10 mouse cellular contexts compared by ENCODE assay signal in genomic region chr2:156996576-156996975, GRCm38 (mm10). TPM values are rescaled to one million over a fixed set of nuclear protein-coding genes. Genes with fewer than 3 reads are reported as not detected.
DNase-seq lines count a peak whose midpoint lies in the region; ATAC-seq and TF ChIP-seq lines count a peak whose summit lies in the region.
"Had no signal": no experiment of that assay in that cellular context is flagged by ENCODE, and none has a peak within 500 bp of the region (broad histone marks: within the 10 kb centered on the region; RNA-seq: fewer than 3 reads in every experiment).

No protein-coding gene starts in this region.

- dilution Hi-C loops in CH12.LX (cut with MboI; ENCODE audit: extremely low pct_ligation_motif_present, extremely low pct_unique_long_range_greater_than_20kb, low sequenced_read_pairs): no loop called here

- intact Hi-C loops in heart, postnatal 10 days (cut with DNase I): loop anchor here (1.0 to 5.0 kb wide), 3 partner anchors 92 to 189 kb away; no protein-coding TSS in a partner anchor

- no peak overlapping the region for H3K27ac ChIP-seq in CH12.LX (ENCODE audit: insufficient read depth, low read depth)
- no peak overlapping the region for H3K27ac ChIP-seq in lung, embryonic 14.5 days (ENCODE audit: low read depth)
- H3K27ac ChIP-seq in midbrain, embryonic 15.5 days: no peak overlapping the region
- H3K27ac ChIP-seq: embryonic facial prominence, embryonic 12.5 days; stomach, embryonic 15.5 days had no signal

- TF ChIP-seq CTCF in CH12.LX (conservative IDR thresholded peaks at IDR 0.05 in 1 of 2, IDR thresholded peaks at IDR 0.05 in 1 of 2; ENCODE audit: low read depth in 2 of 2, low read length in 2 of 2): peak in 1 of 2 experiments; percentile 68; a peak in 2 of 4 replicates
- TF ChIP-seq CTCF in lung, embryonic 14.5 days (IDR thresholded peaks at IDR 0.05; ENCODE audit: low read depth): peak; percentile 59

- ATAC-seq in lung, embryonic 14.5 days (ENCODE audit: insufficient read depth): no peak
- ATAC-seq in midbrain, embryonic 15.5 days (replicated peaks): no peak

- H3K9ac ChIP-seq in CH12.LX (ENCODE audit: insufficient read depth, low read depth): no peak overlapping the region
- no peak overlapping the region for H3K9ac ChIP-seq in lung, embryonic 14.5 days
- no peak overlapping the region for H3K9ac ChIP-seq in midbrain, embryonic 15.5 days
- H3K9ac ChIP-seq: embryonic facial prominence, embryonic 12.5 days; stomach, embryonic 15.5 days had no signal

- H3K4me2 ChIP-seq in CH12.LX (ENCODE audit: insufficient read depth, low read depth, poor library complexity, severe bottlenecking): no peak overlapping the region
- H3K4me2 ChIP-seq in lung, embryonic 14.5 days: no peak overlapping the region
- H3K4me2 ChIP-seq in midbrain, embryonic 15.5 days: no peak overlapping the region
- H3K4me2 ChIP-seq: embryonic facial prominence, embryonic 12.5 days; stomach, embryonic 15.5 days had no signal

- peaks cover 0 to 4% of the 10 kb centered on the region in 2 experiments; a peak in 1 of 4 replicates for H3K4me1 ChIP-seq in CH12.LX (ENCODE audit: control insufficient read depth in 1 of 2, insufficient read depth in 2 of 2)
- H3K4me1 ChIP-seq in lung, embryonic 14.5 days (ENCODE audit: insufficient read depth): no peaks in the 10 kb centered on the region
- H3K4me1 ChIP-seq in midbrain, embryonic 15.5 days: no peaks in the 10 kb centered on the region
- H3K4me1 ChIP-seq: embryonic facial prominence, embryonic 12.5 days; stomach, embryonic 15.5 days had no signal

- in situ Hi-C loops in CH12.LX (cut with MboI; ENCODE audit: low pct_ligation_motif_present, low pct_unique_long_range_greater_than_20kb, low sequenced_read_pairs): loop anchor here (5.0 kb wide), 1 partner anchor 119 kb away; no protein-coding TSS in a partner anchor

- no peak for TF ChIP-seq EP300 in CH12.LX (IDR thresholded peaks at IDR 0.05; ENCODE audit: low read length)

- no peaks in the 10 kb centered on the region for H3K27me3 ChIP-seq in CH12.LX (replicated peaks)
- H3K27me3 ChIP-seq in lung, embryonic 14.5 days (ENCODE audit: insufficient read depth, low read length): no peaks in the 10 kb centered on the region
- no peaks in the 10 kb centered on the region for H3K27me3 ChIP-seq in midbrain, embryonic 15.5 days (replicated peaks)
- H3K27me3 ChIP-seq: embryonic facial prominence, embryonic 12.5 days; stomach, embryonic 15.5 days had no signal

- peak; percentile 68 for TF ChIP-seq RAD21 in CH12.LX (IDR thresholded peaks at IDR 0.05; ENCODE audit: low read depth, low read length)

- H3K36me3 ChIP-seq in CH12.LX (replicated peaks in 1 of 2; ENCODE audit: control insufficient read depth in 1 of 2, insufficient read depth in 1 of 2, low read length in 1 of 2): peaks cover 44 to 74% of the 10 kb centered on the region in 2 experiments
- H3K36me3 ChIP-seq in lung, embryonic 14.5 days (ENCODE audit: insufficient read depth): peaks cover 58% of the 10 kb centered on the region
- H3K36me3 ChIP-seq in midbrain, embryonic 15.5 days (replicated peaks): no peaks in the 10 kb centered on the region

- no peaks in the 10 kb centered on the region for H3K9me3 ChIP-seq in CH12.LX (replicated peaks; ENCODE audit: low read length)
- H3K9me3 ChIP-seq in lung, embryonic 14.5 days (ENCODE audit: low read depth, low read length): no peaks in the 10 kb centered on the region
- H3K9me3 ChIP-seq in midbrain, embryonic 15.5 days: no peaks in the 10 kb centered on the region
- H3K9me3 ChIP-seq: embryonic facial prominence, embryonic 12.5 days; stomach, embryonic 15.5 days had no signal

- peak; percentile 57 to 60 for DNase-seq in heart, postnatal 10 days
- DNase-seq in heart, adult 8-10 months (ENCODE audit: low spot score): no peak
- DNase-seq in 3T3-L1 (ENCODE audit: low read depth, low spot score) (peak; percentile 77), CH12.LX (ENCODE audit: extremely low read depth) (peak; percentile 34)
- DNase-seq in cerebellum, postnatal 10 days: peak; percentile 82 to 85
- peak; percentile 69 for DNase-seq in lung, embryonic 14.5 days
- DNase-seq in thymus, postnatal 14 days: peak; percentile 65

- 56% methylated on average over 6 of the region's 6 CpGs for WGBS in lung, embryonic 14.5 days
- 68% methylated on average over 6 of the region's 6 CpGs for WGBS in midbrain, embryonic 15.5 days

- H3K79me2 ChIP-seq in CH12.LX (replicated peaks; ENCODE audit: control insufficient read depth, extremely low read depth, insufficient read depth, poor library complexity, severe bottlenecking): no peaks in the 10 kb centered on the region

- TF ChIP-seq POLR2A in CH12.LX (IDR thresholded peaks at IDR 0.05; ENCODE audit: low read depth, low read length): no peak

- no peak overlapping the region for H3K4me3 ChIP-seq in CH12.LX (replicated peaks in 1 of 3; ENCODE audit: low read depth in 2 of 3, low read length in 2 of 3, poor library complexity in 1 of 3)
- no peak overlapping the region for H3K4me3 ChIP-seq in lung, embryonic 14.5 days (ENCODE audit: low read depth, low read length)
- no peak overlapping the region for H3K4me3 ChIP-seq in midbrain, embryonic 15.5 days
- H3K4me3 ChIP-seq: embryonic facial prominence, embryonic 12.5 days; stomach, embryonic 15.5 days had no signal

TF ChIP-seq in CH12.LX, 34 proteins besides CTCF, POLR2A, EP300 and RAD21:
- TF ChIP-seq SMC3 (IDR thresholded peaks at IDR 0.05; ENCODE audit: low read depth, low read length) (peak; percentile 54), MYC (IDR thresholded peaks at IDR 0.05; ENCODE audit: low read depth, low read length) (no peak)

RNA-seq across cellular contexts. Expression of gene Ndrg3, which starts 4.7 kb away (rescaled TPM):
- total RNA-seq in heart, postnatal 10 days (2021): 10 to 100 TPM; 25.9 to 26.5 TPM
- total RNA-seq in heart, adult 8-10 months (2022): 10 to 100 TPM; 21.7 to 24.5 (median 22.1) TPM
- total RNA-seq in CH12.LX (2012; rRNA removed): 20.9 and 21.8 TPM in 2 replicates
- 12.9 and 16.6 TPM in 2 replicates for total RNA-seq in CH12.LX (2014; rRNA removed)
- polyA plus RNA-seq in CH12.LX (2012; ENCODE audit: insufficient read length, low read depth): 27.5 and 34.3 TPM in 2 replicates
- polyA plus RNA-seq in lung, embryonic 14.5 days (2014; fragmentation: Nextera tagmentation; extraction: Ambion mirVana): 43.7 TPM in 2 replicates
- polyA plus RNA-seq in midbrain, embryonic 15.5 days (2015; fragmentation: Nextera tagmentation; extraction: Ambion mirVana): 132 and 136 TPM in 2 replicates

RNA-seq across cellular contexts. Expression of gene Dsn1, which starts 10.4 kb away (rescaled TPM):
- total RNA-seq in heart, postnatal 10 days (2021): 10 to 100 TPM in 1 of 2 experiments, 1 to 10 TPM in 1; 7.7 to 10.5 TPM
- total RNA-seq in heart, adult 8-10 months (2022): 1 to 10 TPM; 1.1 to 2.2 (median 1.6) TPM
- total RNA-seq in CH12.LX (2012; rRNA removed) (23.2 and 23.4 TPM in 2 replicates), CH12.LX (2014; rRNA removed) (34.3 and 38.0 TPM in 2 replicates)
- 25.6 and 26.5 TPM in 2 replicates for polyA plus RNA-seq in CH12.LX (2012; ENCODE audit: insufficient read length, low read depth)
- 44.2 and 46.6 TPM in 2 replicates for polyA plus RNA-seq in lung, embryonic 14.5 days (2014; fragmentation: Nextera tagmentation; extraction: Ambion mirVana)
- polyA plus RNA-seq in midbrain, embryonic 15.5 days (2015; fragmentation: Nextera tagmentation; extraction: Ambion mirVana): 8.9 and 9.6 TPM in 2 replicates
